Mouse (Mus musculus): ENCODE measurements around the gene Rhbdd3. TPM values are rescaled to one million over a fixed set of nuclear protein-coding genes. Genes with fewer than 3 reads are reported as not detected.
A peak's percentile ranks its signal among the peaks of the same experiment; 100 is the strongest.

Rhbdd3 gene
- polyA plus RNA-seq, 1 experiment from 2014 or later, result 17.1 TPM

- peaks cover 31% of the 10 kb centered on the region; the same call in 1 of the 2 replicates for H3K36me3 ChIP-seq (ENCODE audit: control insufficient read depth, insufficient read depth)
- 98% methylated on average over 4 of the region's 4 CpGs for WGBS
- no peak overlapping the region for H3K9ac ChIP-seq (ENCODE audit: low read depth, low read length)
- H3K4me3 ChIP-seq (ENCODE audit: low read depth, low read length), result no peak overlapping the region
- no peak for TF ChIP-seq CTCF (IDR thresholded peaks at IDR 0.05; ENCODE audit: low read depth)
- no peak overlapping the region for H3K27ac ChIP-seq (ENCODE audit: low read depth, low read length)
- H3K27me3 ChIP-seq (replicated peaks; ENCODE audit: control insufficient read depth, insufficient read depth, low read length), result no peaks in the 10 kb centered on the region
- H3K9me3 ChIP-seq (ENCODE audit: control insufficient read depth), result no peaks in the 10 kb centered on the region
- ATAC-seq, result no peak
- H3K4me2 ChIP-seq (replicated peaks; ENCODE audit: low read depth), result no peak overlapping the region
- H3K4me1 ChIP-seq (replicated peaks; ENCODE audit: control insufficient read depth, insufficient read depth, low read length), result peaks cover 5% of the 10 kb centered on the region; the same call in 1 of the 2 replicates
These were observed 5.3 kb downstream of the Rhbdd3 start for GRCm38 (mm10) chr11:5103986-5104509.

GRCm38 (mm10) chr11:5109441-5109840 is 10.7 kb downstream of the Rhbdd3 start:
- Histone ChIP-seq H3K4me2 (replicated peaks; ENCODE audit: low read depth) (no peak overlapping the region), H3K4me3 (ENCODE audit: low read depth, low read length) (no peak overlapping the region), H3K36me3 (ENCODE audit: control insufficient read depth, insufficient read depth) (peaks cover 26% of the 10 kb centered on the region; the same call in 1 of the 2 replicates), H3K9ac (ENCODE audit: low read depth, low read length) (no peak overlapping the region), H3K4me1 (replicated peaks; ENCODE audit: control insufficient read depth, insufficient read depth, low read length) (no peaks in the 10 kb centered on the region), H3K27me3 (replicated peaks; ENCODE audit: control insufficient read depth, insufficient read depth, low read length) (no peaks in the 10 kb centered on the region), H3K27ac (ENCODE audit: low read depth, low read length) (no peak overlapping the region), H3K9me3 (ENCODE audit: control insufficient read depth) (no peaks in the 10 kb centered on the region)
- ATAC-seq, result no peak
- WGBS, result 82% methylated on average over 8 of the region's 8 CpGs
- no peak for TF ChIP-seq CTCF (IDR thresholded peaks at IDR 0.05; ENCODE audit: low read depth)

GRCm38 (mm10) chr11:5113645-5114044 is 14.9 kb downstream of the Rhbdd3 start:
- Histone ChIP-seq H3K4me3 (ENCODE audit: low read depth, low read length) (no peak overlapping the region), H3K36me3 (ENCODE audit: control insufficient read depth, insufficient read depth) (peaks cover 7% of the 10 kb centered on the region; the same call in 1 of the 2 replicates), H3K9ac (ENCODE audit: low read depth, low read length) (no peak overlapping the region), H3K4me1 (replicated peaks; ENCODE audit: control insufficient read depth, insufficient read depth, low read length) (no peaks in the 10 kb centered on the region), H3K9me3 (ENCODE audit: control insufficient read depth) (no peaks in the 10 kb centered on the region), H3K27me3 (replicated peaks; ENCODE audit: control insufficient read depth, insufficient read depth, low read length) (no peaks in the 10 kb centered on the region), H3K4me2 (replicated peaks; ENCODE audit: low read depth) (no peak overlapping the region), H3K27ac (ENCODE audit: low read depth, low read length) (no peak overlapping the region)
- 83% methylated on average over 7 of the region's 7 CpGs for WGBS
- TF ChIP-seq CTCF (IDR thresholded peaks at IDR 0.05; ENCODE audit: low read depth), result no peak
- ATAC-seq, result no peak

GRCm38 (mm10) chr11:5114931-5115581 is 16.3 kb downstream of the Rhbdd3 start:
- no peaks in the 10 kb centered on the region for H3K27me3 ChIP-seq (replicated peaks; ENCODE audit: control insufficient read depth, insufficient read depth, low read length)
- peaks cover 7% of the 10 kb centered on the region; the same call in 1 of the 2 replicates for H3K36me3 ChIP-seq (ENCODE audit: control insufficient read depth, insufficient read depth)
- no peak overlapping the region for H3K9ac ChIP-seq (ENCODE audit: low read depth, low read length)
- peak; percentile 100 for TF ChIP-seq CTCF (IDR thresholded peaks at IDR 0.05; ENCODE audit: low read depth)
- no peak overlapping the region for H3K27ac ChIP-seq (ENCODE audit: low read depth, low read length)
- peak; percentile 50 for ATAC-seq
- H3K9me3 ChIP-seq (ENCODE audit: control insufficient read depth), result no peaks in the 10 kb centered on the region
- H3K4me3 ChIP-seq (ENCODE audit: low read depth, low read length), result no peak overlapping the region
- 27% methylated on average over 13 of the region's 13 CpGs for WGBS
- H3K4me1 ChIP-seq (replicated peaks; ENCODE audit: control insufficient read depth, insufficient read depth, low read length), result no peaks in the 10 kb centered on the region
- H3K4me2 ChIP-seq (replicated peaks; ENCODE audit: low read depth), result no peak overlapping the region

GRCm38 (mm10) chr11:5125713-5126112 is 27.0 kb downstream of the Rhbdd3 start:
- H3K4me2 ChIP-seq (replicated peaks; ENCODE audit: low read depth), result no peak overlapping the region
- WGBS, result 74% methylated on average over 4 of the region's 4 CpGs

GRCm38 (mm10) chr11:5129035-5129480 is 30.3 kb downstream of the Rhbdd3 start:
- 48% methylated on average over 5 of the region's 5 CpGs for WGBS
- Histone ChIP-seq H3K27ac (ENCODE audit: low read depth, low read length) (no peak overlapping the region), H3K4me1 (replicated peaks; ENCODE audit: control insufficient read depth, insufficient read depth, low read length) (no peaks in the 10 kb centered on the region), H3K9me3 (ENCODE audit: control insufficient read depth) (no peaks in the 10 kb centered on the region), H3K9ac (ENCODE audit: low read depth, low read length) (no peak overlapping the region), H3K4me2 (replicated peaks; ENCODE audit: low read depth) (no peak overlapping the region), H3K4me3 (ENCODE audit: low read depth, low read length) (no peak overlapping the region), H3K36me3 (ENCODE audit: control insufficient read depth, insufficient read depth) (peaks cover 5% of the 10 kb centered on the region; the same call in 1 of the 2 replicates), H3K27me3 (replicated peaks; ENCODE audit: control insufficient read depth, insufficient read depth, low read length) (no peaks in the 10 kb centered on the region)
- no peak for TF ChIP-seq CTCF (IDR thresholded peaks at IDR 0.05; ENCODE audit: low read depth)
- no peak for ATAC-seq

More at GRCm38 (mm10) chr11:5125713-5126112, 27.0 kb downstream of the Rhbdd3 start:
- no peaks in the 10 kb centered on the region for H3K4me1 ChIP-seq (replicated peaks; ENCODE audit: control insufficient read depth, insufficient read depth, low read length)
- no peak overlapping the region for H3K9ac ChIP-seq (ENCODE audit: low read depth, low read length)
- no peaks in the 10 kb centered on the region for H3K27me3 ChIP-seq (replicated peaks; ENCODE audit: control insufficient read depth, insufficient read depth, low read length)
- TF ChIP-seq CTCF (IDR thresholded peaks at IDR 0.05; ENCODE audit: low read depth), result no peak
- H3K9me3 ChIP-seq (ENCODE audit: control insufficient read depth), result no peaks in the 10 kb centered on the region
- H3K27ac ChIP-seq (ENCODE audit: low read depth, low read length), result no peak overlapping the region
- H3K36me3 ChIP-seq (ENCODE audit: control insufficient read depth, insufficient read depth), result 0 out of 2 replicates have a peak, but pooled peaks cover 5% of the 10 kb centered on the region
- H3K4me3 ChIP-seq (ENCODE audit: low read depth, low read length), result no peak overlapping the region
- ATAC-seq, result no peak
